20 mouse cellular contexts compared by ENCODE assay signal in the genomic region with DNA sequence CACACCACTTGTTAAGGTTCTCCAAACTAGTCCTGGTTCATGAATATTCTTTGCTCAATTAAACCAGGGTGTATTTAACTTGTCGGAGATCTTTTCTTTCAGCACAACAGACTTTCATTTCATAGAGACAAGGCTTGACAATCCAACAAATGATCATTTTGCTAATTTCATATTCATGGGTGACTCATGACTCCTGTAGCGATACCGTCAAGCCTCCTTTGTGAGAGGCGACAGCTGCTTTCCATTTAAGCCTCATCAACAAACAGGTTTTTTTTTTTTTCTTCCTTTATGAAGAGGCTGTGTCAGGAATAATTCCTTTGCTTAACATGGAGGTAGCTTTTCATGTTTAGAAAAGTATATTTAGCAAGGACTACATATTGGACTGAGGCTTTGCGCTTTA.
DNase-seq lines count a peak whose midpoint lies in the region; ATAC-seq lines count a peak whose summit lies in the region.
"Had no signal": no experiment of that assay in that cellular context is flagged by ENCODE, and none has a peak within 500 bp of the region (broad histone marks: within the 10 kb centered on the region; RNA-seq: fewer than 3 reads in every experiment).

No protein-coding gene starts in this region.

- DNase-seq in frontal cortex, postnatal 25 days (ENCODE audit: low spot score in 2 of 2) = no peak
- peak; percentile 5 to 8 for DNase-seq in left cerebral cortex, adult 9 months (ENCODE audit: low spot score in 2 of 2)
- DNase-seq in left cerebral cortex, adult 8-10 months (ENCODE audit: low spot score in 2 of 2) = no peak
- DNase-seq in MN1 (ENCODE audit: low spot score) = peak; percentile 20
- peak; percentile 8 for DNase-seq in Muller cell, postnatal 12 days (ENCODE audit: inconsistent ontology term)
- no peak for DNase-seq in adrenal gland, postnatal 14 days
- no peak for DNase-seq in limb, embryonic 10.5 days (ENCODE audit: low spot score)
- DNase-seq: adrenal gland, postnatal 10 days; cerebellum, adult 11 months; cerebellum, adult 8-10 months; cerebellum, postnatal 14 days; embryo, embryonic 11 days; gastrocnemius, postnatal 36 days; heart, adult 11 months; heart, postnatal 36 days had no signal

- H3K4me1 ChIP-seq in limb, embryonic 10.5 days = no peaks in the 10 kb centered on the region
- H3K4me1 ChIP-seq: embryonic facial prominence, embryonic 12.5 days; forebrain, embryonic 13.5 days; heart, embryonic 13.5 days; hindbrain, embryonic 15.5 days had no signal

- H3K4me3 ChIP-seq in limb, embryonic 10.5 days = no peak overlapping the region
- H3K4me3 ChIP-seq: embryonic facial prominence, embryonic 12.5 days; forebrain, embryonic 13.5 days; heart, embryonic 13.5 days; hindbrain, embryonic 15.5 days had no signal

- no peak overlapping the region for H3K27ac ChIP-seq in limb, embryonic 10.5 days
- H3K27ac ChIP-seq: embryonic facial prominence, embryonic 12.5 days; forebrain, embryonic 13.5 days; heart, embryonic 13.5 days; hindbrain, embryonic 15.5 days had no signal

- peak; percentile 89 for ATAC-seq in frontal cortex, adult (ENCODE audit: low TSS enrichment)
- ATAC-seq: forebrain, embryonic 13.5 days had no signal

- H3K9me3 ChIP-seq in limb, embryonic 10.5 days (replicated peaks) = no peaks in the 10 kb centered on the region
- H3K9me3 ChIP-seq: embryonic facial prominence, embryonic 12.5 days; forebrain, embryonic 13.5 days; heart, embryonic 13.5 days; hindbrain, embryonic 15.5 days had no signal

- no peaks in the 10 kb centered on the region for H3K36me3 ChIP-seq in limb, embryonic 10.5 days
- H3K36me3 ChIP-seq: embryonic facial prominence, embryonic 12.5 days; heart, embryonic 13.5 days; hindbrain, embryonic 15.5 days had no signal

- WGBS in limb, embryonic 10.5 days = 88% methylated on average over 5 of the region's 5 CpGs

- H3K27me3 ChIP-seq in limb, embryonic 10.5 days (ENCODE audit: low read depth, poor library complexity, severe bottlenecking) = no peaks in the 10 kb centered on the region
- H3K27me3 ChIP-seq: embryonic facial prominence, embryonic 12.5 days; forebrain, embryonic 13.5 days; heart, embryonic 13.5 days; hindbrain, embryonic 15.5 days had no signal

Comparison
In these comparisons a context has a peak if more than half of its experiments do, and no peak if none do; other contexts are left out.
1. DNase-seq: peak in left cerebral cortex, adult 9 months (2 of 2), MN1 (single experiment) and Muller cell, postnatal 12 days (single experiment); none in frontal cortex, postnatal 25 days (0 of 2), left cerebral cortex, adult 8-10 months (0 of 2), adrenal gland, postnatal 14 days (single experiment) and limb, embryonic 10.5 days (single experiment).